Mouse (Mus musculus) stomach, postnatal 0 days (tissue): ENCODE results near the gene Wfdc18.

ENCODE experiments used
- CTCF ChIP-seq: IDR thresholded peaks from 2 replicates; pipeline ENCODE4 v1.5.1; 2016; ENCODE audit warnings: antibody characterized with exemption, low read depth, mild to moderate bottlenecking, moderate library complexity
- EP300 ChIP-seq: optimal IDR thresholded peaks from 2 replicates; pipeline ENCODE3; 2016; ENCODE audit warnings: antibody characterized with exemption

DNA sequence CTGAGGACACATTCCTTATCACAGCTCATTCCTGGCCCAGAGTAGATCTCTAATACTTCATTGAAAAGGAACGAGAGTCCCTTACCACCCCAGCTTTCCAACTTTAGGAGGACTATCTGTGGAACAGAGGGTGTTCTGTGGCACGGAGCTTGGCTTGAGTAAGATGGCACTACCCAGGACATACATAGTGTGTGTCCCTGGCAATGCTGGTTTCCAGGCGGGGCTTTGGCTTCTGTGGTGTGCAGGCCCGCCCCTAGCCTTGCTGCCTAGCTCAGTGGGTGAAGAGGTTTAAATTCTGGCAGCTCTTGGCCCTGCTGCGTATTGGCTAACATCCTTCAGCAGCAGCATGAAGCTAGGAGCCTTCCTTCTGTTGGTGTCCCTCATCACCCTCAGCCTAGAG, 37.9 kb downstream of the Wfdc18 start, which contains the start of gene Wfdc21:
- TF ChIP-seq EP300: no peak
- no peak for TF ChIP-seq CTCF
